Mouse (Mus musculus) liver, embryonic 14.5 days (tissue): ENCODE measurements around the gene Cadm2.

Experiments
- CTCF ChIP-seq: IDR thresholded peaks from 2 replicates; pipeline ENCODE4 v1.5.1; 2016; ENCODE audit warnings: antibody characterized with exemption, low read depth, control low read depth
- EP300 ChIP-seq: IDR thresholded peaks from 2 replicates; pipeline ENCODE4 v1.6.1; 2016; ENCODE audit warnings: antibody characterized with exemption, low read depth

DNA sequence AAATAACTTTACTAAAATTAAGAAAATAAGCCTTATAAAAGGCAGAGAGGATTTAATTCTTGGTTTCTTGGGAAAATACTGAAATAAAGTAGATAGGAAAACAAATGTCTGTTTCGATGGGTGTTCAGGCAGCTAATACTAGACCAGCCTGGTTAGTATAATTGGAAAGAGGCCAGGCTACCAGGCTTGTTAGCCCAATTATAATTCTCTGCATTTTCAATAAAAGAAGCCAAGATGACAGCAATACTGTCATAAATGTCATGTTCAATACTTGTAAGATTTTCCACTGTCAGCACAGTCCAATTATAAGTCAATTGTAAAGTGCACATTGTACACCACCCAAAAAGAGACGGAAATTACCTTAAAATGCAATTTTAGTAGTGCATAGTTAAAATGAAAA lies 664.8 kb downstream of the Cadm2 start:
- TF ChIP-seq CTCF (no peak), EP300 (no peak)
